Mouse (Mus musculus): Measurements from ENCODE around the gene Rgmb.

- TF ChIP-seq CTCF (IDR thresholded peaks at IDR 0.05; ENCODE audit: low read depth, low read length) (no peak), GATA1 (IDR thresholded peaks at IDR 0.05; ENCODE audit: borderline replicate concordance, low read length) (no peak), POLR2AphosphoS5 (IDR thresholded peaks at IDR 0.05; ENCODE audit: insufficient replicate concordance, low read depth, low read length) (no peak), GATA2 (IDR thresholded peaks at IDR 0.05; ENCODE audit: borderline replicate concordance, low read depth, low read length) (no peak), TAL1 (conservative IDR thresholded peaks at IDR 0.05; ENCODE audit: low read depth, low read length) (no peak)
These were observed 13.2 kb downstream of the Rgmb start for GRCm38 (mm10) chr17:15817634-15818033.
